Mouse (Mus musculus): ENCODE data around the gene Capn8.

- TF ChIP-seq CTCF (IDR thresholded peaks at IDR 0.05; ENCODE audit: control insufficient read depth, insufficient read depth, low read length), result no peak
- TF ChIP-seq POLR2A (IDR thresholded peaks at IDR 0.05; ENCODE audit: borderline replicate concordance, control insufficient read depth, low read depth, low read length), result no peak
These were observed 27.6 kb downstream of the Capn8 start for GRCm38 (mm10) chr1:182592436-182592835.

All from bone marrow, adult 2 months (tissue).